Mouse (Mus musculus): ENCODE results near the gene Olfr132.
"Not testable (repeated sequence)": the region's sequence is repeated elsewhere in the genome, so short reads cannot be mapped to it uniquely, and the experiment has no call there.

Olfr132 gene

GRCm38 (mm10) chr17:38134426-38134825, at the start of gene Olfr132:
Gene Olfr132 (minus strand): TSS chr17:38134526.
- no peak for DNase-seq

GRCm38 (mm10) chr17:38171088-38171487, 36.8 kb upstream of the Olfr132 start, which contains the start of gene Olfr134:
Gene Olfr134 (plus strand): TSS chr17:38171388.
- no peak for DNase-seq

GRCm38 (mm10) chr17:38144981-38145380, 10.7 kb upstream of the Olfr132 start, which contains the start of gene Olfr133:
Gene Olfr133 (plus strand): TSS chr17:38145281.
- DNase-seq: no peak

- not testable (repeated sequence) for DNase-seq
Measured at GRCm38 (mm10) chr17:38125371-38125770, 9.0 kb downstream of the Olfr132 start.

GRCm38 (mm10) chr17:38124199-38124598, 10.1 kb downstream of the Olfr132 start:
- DNase-seq: not testable (repeated sequence)

- DNase-seq: no peak
Measured at GRCm38 (mm10) chr17:38088593-38088992, 45.7 kb downstream of the Olfr132 start, which contains the start of gene Olfr131. Gene Olfr131 (minus strand): TSS chr17:38088693.

GRCm38 (mm10) chr17:38082364-38082763, 52.0 kb downstream of the Olfr132 start:
- DNase-seq: no peak

All from cerebellum, adult 18-20 months (tissue).